Mouse (Mus musculus) spleen, adult 2 months (tissue): ENCODE results near the gene Mrvi1.

Source experiments
- CTCF ChIP-seq: fragments of 200-500 bp; IDR thresholded peaks from 2 replicates; pipeline ENCODE4 v1.5.1; 2011; ENCODE audit warnings: mild to moderate bottlenecking, inconsistent platforms; ENCODE audit not compliant: insufficient read depth, insufficient read length, insufficient replicate concordance; ENCODE audit errors: extremely low read depth
- POLR2A ChIP-seq: fragments of 200-500 bp; IDR thresholded peaks from 2 replicates; pipeline ENCODE4 v1.6.1; 2011; ENCODE audit warnings: low read depth, low read length, inconsistent platforms

GRCm38 (mm10) chr7:110881746-110882333 lies 100.4 kb downstream of the Mrvi1 start:
- TF ChIP-seq POLR2A (no peak), CTCF (no peak)
